Mouse (Mus musculus) embryonic facial prominence, embryonic 15.5 days (tissue): ENCODE results near the gene Spock3. TPM values are rescaled to one million over a fixed set of nuclear protein-coding genes. Genes with fewer than 3 reads are reported as not detected.
"Not testable (repeated sequence)": the region's sequence is repeated elsewhere in the genome, so short reads cannot be mapped to it uniquely, and the experiment has no call there.

ENCODE experiments used
- ATAC-seq: fragments of 200-750 bp; cut with Nextera tagmentation; 2 replicates; pipeline ENCODE4 v1.8.0; 2017; ENCODE audit warnings: low read depth, moderate TSS enrichment; ENCODE audit not compliant: insufficient number of reproducible peaks, low FRiP score, low TSS enrichment
- H3K27ac ChIP-seq: fragments of 300-500 bp; sonication (generic); replicated peaks from 2 replicates; pipeline ENCODE4 v1.5.1; 2015; ENCODE audit warnings: mild to moderate bottlenecking, inconsistent platforms
- H3K27me3 ChIP-seq: fragments of 300-500 bp; sonication (generic); 2 replicates; pipeline ENCODE4 v1.6.1; 2015; ENCODE audit warnings: inconsistent platforms
- H3K36me3 ChIP-seq: fragments of 300-500 bp; sonication (generic); 2 replicates; pipeline ENCODE4 v1.6.1; 2015; ENCODE audit warnings: mild to moderate bottlenecking, inconsistent platforms
- H3K4me1 ChIP-seq: fragments of 300-500 bp; sonication (generic); 2 replicates; pipeline ENCODE4 v1.6.1; 2015; ENCODE audit warnings: inconsistent platforms
- H3K4me2 ChIP-seq: fragments of 300-500 bp; sonication (generic); replicated peaks from 2 replicates; pipeline ENCODE4 v1.6.1; 2015; ENCODE audit warnings: mild to moderate bottlenecking, inconsistent platforms
- H3K4me3 ChIP-seq: fragments of 300-500 bp; sonication (generic); replicated peaks from 2 replicates; pipeline ENCODE4 v1.5.1; 2015; ENCODE audit warnings: mild to moderate bottlenecking, inconsistent platforms
- H3K9ac ChIP-seq: fragments of 300-500 bp; sonication (generic); 2 replicates; pipeline ENCODE4 v1.6.1; 2015; ENCODE audit warnings: inconsistent platforms
- H3K9me3 ChIP-seq: fragments of 300-500 bp; sonication (generic); replicated peaks from 2 replicates; pipeline ENCODE4 v1.6.1; 2016; ENCODE audit warnings: inconsistent platforms
- WGBS: fragments of 180-500 bp; shearing (Covaris S2); methylation state at CpG from one replicate; pipeline ENCODE4 v1.1.7; 2015; 5-methylcytosine and 5-hydroxymethylcytosine counted together
- polyA plus RNA-seq: library from polyadenylated mRNA; unstranded; fragments of >200 nt; fragmentation: Nextera tagmentation; extraction: Ambion mirVana; gene quantifications from 2 replicates; pipeline ENCODE4 v1.2.1, GENCODE M21; 2015

The Spock3 gene
- polyA plus RNA-seq, 1 experiment from 2014 or later = 9.9 TPM

GRCm38 (mm10) chr8:63163861-63164260 is 213.1 kb downstream of the Spock3 start:
- WGBS = 54% methylated on average over 2 of the region's 2 CpGs
- not testable (repeated sequence) for H3K36me3 ChIP-seq, H3K4me3 ChIP-seq, ATAC-seq, H3K4me1 ChIP-seq, H3K27me3 ChIP-seq, H3K4me2 ChIP-seq, H3K9me3 ChIP-seq, H3K9ac ChIP-seq, H3K27ac ChIP-seq

DNA sequence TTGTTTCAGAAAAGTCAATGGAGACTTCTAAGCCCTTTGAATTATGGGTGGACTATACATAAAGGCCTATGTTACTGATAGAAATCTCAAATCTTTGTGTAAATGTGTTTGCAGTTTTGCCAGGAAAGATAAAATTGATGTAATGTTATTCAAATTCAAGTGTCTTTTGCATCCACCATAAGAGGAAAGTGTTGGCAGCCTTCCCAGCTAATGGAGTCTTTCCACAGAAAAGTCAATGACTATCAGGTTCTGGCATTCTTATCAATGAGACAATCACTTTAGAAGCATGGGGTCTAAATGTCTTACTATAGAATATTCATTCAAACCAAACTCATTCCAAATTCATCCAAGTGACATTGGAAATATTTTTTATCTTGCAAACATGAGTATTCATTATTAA is 214.5 kb downstream of the Spock3 start:
- Histone ChIP-seq H3K4me3 (no peak overlapping the region), H3K9ac (no peak overlapping the region), H3K4me1 (no peaks in the 10 kb centered on the region), H3K27ac (no peak overlapping the region), H3K27me3 (no peaks in the 10 kb centered on the region), H3K4me2 (no peak overlapping the region), H3K36me3 (no peaks in the 10 kb centered on the region), H3K9me3 (no peaks in the 10 kb centered on the region)
- ATAC-seq = no peak

DNA sequence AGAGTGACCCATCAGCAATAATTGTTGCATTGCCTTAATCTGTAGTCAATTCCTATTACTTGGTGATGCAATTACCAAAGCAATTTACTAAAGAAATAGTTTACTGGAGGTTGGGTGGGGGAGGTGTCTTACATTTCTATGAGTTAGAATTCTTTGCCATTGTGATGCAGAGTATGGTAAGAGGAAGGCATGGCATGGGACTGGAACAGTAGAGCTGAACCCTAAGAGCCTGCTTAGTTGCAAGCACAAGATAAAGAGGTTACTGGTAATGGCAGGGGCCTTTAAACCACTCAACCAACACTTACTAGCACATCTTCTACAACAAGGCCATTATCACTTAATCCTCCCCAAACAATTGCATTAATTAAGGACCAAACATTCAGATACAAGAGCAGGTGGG is 219.1 kb downstream of the Spock3 start:
- ATAC-seq = no peak
- Histone ChIP-seq H3K9me3 (no peaks in the 10 kb centered on the region), H3K36me3 (no peaks in the 10 kb centered on the region), H3K27me3 (no peaks in the 10 kb centered on the region), H3K27ac (no peak overlapping the region), H3K4me3 (no peak overlapping the region), H3K4me1 (no peaks in the 10 kb centered on the region), H3K9ac (no peak overlapping the region), H3K4me2 (no peak overlapping the region)

DNA sequence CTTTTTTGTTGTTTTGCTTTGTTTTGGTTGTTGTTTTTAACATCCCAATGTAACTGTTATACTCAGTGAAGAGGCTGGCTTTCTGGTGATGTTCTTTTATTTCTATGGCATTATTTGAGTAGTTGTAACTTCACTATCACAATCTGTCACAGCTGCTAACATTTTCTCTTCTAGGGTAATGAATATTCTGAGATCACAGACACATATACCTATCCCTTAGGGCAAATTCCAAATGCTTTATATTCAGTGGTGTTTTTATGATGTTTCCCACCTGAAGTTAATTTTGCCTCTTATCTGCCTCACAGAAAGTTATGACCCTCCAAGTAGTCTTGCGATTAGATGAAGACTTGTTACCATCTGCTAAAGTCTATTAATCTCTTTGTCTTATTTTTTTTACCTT is 230.5 kb downstream of the Spock3 start:
- no peaks in the 10 kb centered on the region for H3K36me3 ChIP-seq
- H3K9me3 ChIP-seq = no peaks in the 10 kb centered on the region
- 35% methylated on average over 1 of the region's 1 CpGs for WGBS
- no peak overlapping the region for H3K4me3 ChIP-seq
- H3K4me2 ChIP-seq = no peak overlapping the region
- no peak for ATAC-seq
- H3K4me1 ChIP-seq = no peaks in the 10 kb centered on the region
- H3K27ac ChIP-seq = no peak overlapping the region
- no peak overlapping the region for H3K9ac ChIP-seq
- H3K27me3 ChIP-seq = no peaks in the 10 kb centered on the region

DNA sequence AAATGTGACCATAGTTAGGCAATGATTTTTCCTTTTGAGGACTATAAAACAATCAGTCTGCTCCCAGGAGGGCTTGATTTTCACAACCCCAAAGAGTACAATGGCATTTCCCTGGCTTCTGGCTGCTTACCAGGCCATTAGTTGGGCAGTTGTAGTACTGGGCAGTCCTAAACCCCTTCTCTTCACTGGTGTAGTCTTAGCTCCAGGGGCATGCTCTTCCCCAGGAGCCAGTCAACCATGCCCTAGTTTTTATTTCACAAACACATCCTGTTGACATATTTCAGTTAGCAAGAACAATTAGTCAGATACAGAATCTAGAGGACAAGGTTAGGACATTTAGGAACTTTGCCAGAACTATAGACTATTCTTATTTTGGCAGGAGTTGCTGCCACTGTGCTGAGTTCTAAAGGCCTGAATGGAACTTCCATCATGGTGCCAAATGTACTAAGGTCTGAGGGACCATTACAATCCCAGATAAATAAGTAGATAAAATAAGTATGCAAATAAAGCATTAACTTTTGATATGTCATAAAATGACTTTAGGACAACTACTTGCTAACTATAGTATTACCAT is 308.1 kb downstream of the Spock3 start:
- no peak overlapping the region for H3K4me3 ChIP-seq
- no peaks in the 10 kb centered on the region for H3K4me1 ChIP-seq
- H3K36me3 ChIP-seq = no peaks in the 10 kb centered on the region
- H3K4me2 ChIP-seq = no peak overlapping the region
- H3K27ac ChIP-seq = no peak overlapping the region
- no peaks in the 10 kb centered on the region for H3K27me3 ChIP-seq
- no peak overlapping the region for H3K9ac ChIP-seq
- ATAC-seq = no peak
- no peaks in the 10 kb centered on the region for H3K9me3 ChIP-seq

DNA sequence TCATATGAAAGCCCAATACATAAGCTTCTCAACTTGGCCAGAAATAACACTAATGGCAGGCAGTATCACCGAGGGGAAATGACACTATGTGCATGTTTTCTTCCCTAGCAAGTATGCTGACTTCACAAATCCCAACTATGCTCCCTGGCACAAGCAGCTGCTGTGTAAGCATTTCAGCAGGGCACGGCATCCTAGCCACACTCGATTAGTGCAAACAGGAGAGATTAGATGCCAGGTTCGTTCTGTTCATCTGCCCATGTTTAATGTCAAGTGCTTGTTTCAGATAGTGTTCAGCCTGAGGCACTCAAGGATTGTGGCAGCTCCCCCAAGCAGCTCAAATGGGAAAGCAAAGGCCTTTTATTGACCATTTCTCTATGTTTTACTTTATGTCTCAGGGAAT is 311.7 kb downstream of the Spock3 start:
- H3K36me3 ChIP-seq = no peaks in the 10 kb centered on the region
- H3K4me2 ChIP-seq = no peak overlapping the region
- no peaks in the 10 kb centered on the region for H3K9me3 ChIP-seq
- no peaks in the 10 kb centered on the region for H3K4me1 ChIP-seq
- no peak for ATAC-seq
- no peak overlapping the region for H3K9ac ChIP-seq
- 36% methylated on average over 4 of the region's 4 CpGs for WGBS
- no peaks in the 10 kb centered on the region for H3K27me3 ChIP-seq
- H3K27ac ChIP-seq = no peak overlapping the region
- H3K4me3 ChIP-seq = no peak overlapping the region

DNA sequence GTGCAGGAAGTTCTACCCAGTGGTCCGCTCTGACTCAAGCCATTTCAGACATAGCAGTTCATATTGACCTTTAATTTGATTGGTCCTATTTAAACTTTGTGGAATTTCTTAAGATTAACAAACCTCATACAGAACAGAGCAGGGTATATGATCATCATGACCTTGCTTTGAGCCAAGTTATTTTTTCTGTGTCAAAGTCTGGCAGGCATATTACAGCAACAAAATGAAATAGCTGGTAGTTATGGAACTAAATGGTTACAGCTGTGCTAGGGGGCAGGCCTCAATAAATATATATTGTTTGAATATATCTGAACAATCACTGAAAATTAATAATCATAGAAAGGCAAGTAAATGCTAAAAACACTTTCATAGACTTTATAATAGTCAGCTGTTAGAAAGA is 384.6 kb downstream of the Spock3 start:
- no peaks in the 10 kb centered on the region for H3K27me3 ChIP-seq
- no peak overlapping the region for H3K9ac ChIP-seq
- no peak overlapping the region for H3K4me2 ChIP-seq
- H3K27ac ChIP-seq = no peak overlapping the region
- no peak overlapping the region for H3K4me3 ChIP-seq
- 94% methylated on average over 1 of the region's 1 CpGs for WGBS
- no peaks in the 10 kb centered on the region for H3K36me3 ChIP-seq
- no peak for ATAC-seq
- no peaks in the 10 kb centered on the region for H3K4me1 ChIP-seq
- no peaks in the 10 kb centered on the region for H3K9me3 ChIP-seq

GRCm38 (mm10) chr8:63368580-63368979 is 417.8 kb downstream of the Spock3 start:
- ATAC-seq = no peak
- Histone ChIP-seq H3K4me1 (no peaks in the 10 kb centered on the region), H3K4me3 (no peak overlapping the region)

GRCm38 (mm10) chr8:63397659-63398058 is 446.9 kb downstream of the Spock3 start:
- no peaks in the 10 kb centered on the region for H3K27me3 ChIP-seq
- no peaks in the 10 kb centered on the region for H3K4me1 ChIP-seq
- no peaks in the 10 kb centered on the region for H3K9me3 ChIP-seq
- H3K27ac ChIP-seq = no peak overlapping the region
- no peak overlapping the region for H3K4me2 ChIP-seq
- no peak overlapping the region for H3K4me3 ChIP-seq
- H3K36me3 ChIP-seq = no peaks in the 10 kb centered on the region
- H3K9ac ChIP-seq = no peak overlapping the region
- ATAC-seq = no peak

More at GRCm38 (mm10) chr8:63368580-63368979, 417.8 kb downstream of the Spock3 start:
- WGBS = 60% methylated on average over 6 of the region's 6 CpGs
- H3K9me3 ChIP-seq = no peaks in the 10 kb centered on the region
- H3K9ac ChIP-seq = no peak overlapping the region
- no peaks in the 10 kb centered on the region for H3K27me3 ChIP-seq
- H3K36me3 ChIP-seq = no peaks in the 10 kb centered on the region
- no peak overlapping the region for H3K4me2 ChIP-seq
- no peak overlapping the region for H3K27ac ChIP-seq
